Mouse (Mus musculus) hindbrain, embryonic 11.5 days (tissue): ENCODE results near the gene Cpox. TPM values are rescaled to one million over a fixed set of nuclear protein-coding genes. Genes with fewer than 3 reads are reported as not detected.

Experiments used
- ATAC-seq: fragments of 200-750 bp; cut with Nextera tagmentation; 2 replicates; pipeline ENCODE4 v1.8.0; 2017; ENCODE audit warnings: mild to moderate bottlenecking, moderate TSS enrichment, moderate library complexity; ENCODE audit not compliant: low FRiP score
- DNase-seq: peaks from one replicate; pipeline ENCODE4 v3.0.0-alpha.2; 2015; ENCODE audit warnings: low spot score
- H3K27ac ChIP-seq: fragments of 300-500 bp; sonication (generic); 2 replicates; pipeline ENCODE4 v1.5.1; 2014; ENCODE audit warnings: mild to moderate bottlenecking, low read depth, low read length
- H3K27me3 ChIP-seq: fragments of 300-500 bp; sonication (generic); 2 replicates; pipeline ENCODE4 v1.6.1; 2014; ENCODE audit warnings: mild to moderate bottlenecking, low read length, moderate library complexity, mixed read lengths; ENCODE audit not compliant: control insufficient read depth, insufficient read depth
- H3K36me3 ChIP-seq: fragments of 300-500 bp; sonication (generic); 2 replicates; pipeline ENCODE4 v1.6.1; 2014; ENCODE audit warnings: mild to moderate bottlenecking, low read length, moderate library complexity, mixed read lengths; ENCODE audit not compliant: control insufficient read depth, insufficient read depth
- H3K4me1 ChIP-seq: fragments of 300-500 bp; sonication (generic); replicated peaks from 2 replicates; pipeline ENCODE4 v1.6.1; 2014; ENCODE audit warnings: low read length, mixed read lengths; ENCODE audit not compliant: control insufficient read depth, insufficient read depth
- H3K4me2 ChIP-seq: fragments of 300-500 bp; sonication (generic); replicated peaks from 2 replicates; pipeline ENCODE4 v1.6.1; 2014; ENCODE audit warnings: mild to moderate bottlenecking, low read depth, low read length
- H3K4me3 ChIP-seq: fragments of 300-500 bp; sonication (generic); 2 replicates; pipeline ENCODE4 v1.5.1; 2014; ENCODE audit warnings: low read depth, low read length
- H3K9ac ChIP-seq: fragments of 300-500 bp; sonication (generic); 2 replicates; pipeline ENCODE4 v1.6.1; 2014; ENCODE audit warnings: low read depth, low read length
- H3K9me3 ChIP-seq: fragments of 300-500 bp; sonication (generic); 2 replicates; pipeline ENCODE4 v1.6.1; 2016; ENCODE audit warnings: low read length; ENCODE audit not compliant: control insufficient read depth
- WGBS: fragments of 180-500 bp; shearing (Covaris S2); extraction: QIAGEN DNeasy Blood & Tissue Kit; methylation state at CpG from one replicate; pipeline ENCODE4 v1.1.7; 2014; 5-methylcytosine and 5-hydroxymethylcytosine counted together
- polyA plus RNA-seq: library from polyadenylated mRNA; unstranded; fragments of >200 nt; fragmentation: Nextera tagmentation; extraction: Ambion mirVana; gene quantifications from 2 replicates; pipeline ENCODE4 v1.2.1, GENCODE M21; 2014

Gene Cpox
- polyA plus RNA-seq, 1 experiment from 2014 or later = 23.4 TPM

DNA sequence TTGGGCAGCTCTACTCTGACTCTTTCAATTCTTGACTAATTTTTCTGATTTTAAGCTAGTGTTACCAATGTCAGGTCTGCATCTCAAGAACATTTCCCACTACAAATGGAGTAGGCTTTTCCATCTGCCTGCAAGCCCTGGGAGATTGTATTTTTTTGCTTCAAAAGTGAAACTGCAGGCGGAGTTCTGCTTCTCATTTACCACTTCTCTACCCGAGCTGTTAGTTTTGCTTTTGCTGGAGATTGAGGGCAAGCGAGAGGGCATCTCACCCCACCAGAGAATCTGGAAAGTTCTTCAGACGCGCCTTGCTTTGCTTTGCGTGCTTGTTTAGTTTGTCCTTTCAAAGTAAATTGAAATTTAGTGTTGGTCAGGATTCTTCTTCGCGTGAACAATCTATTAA is 42.1 kb downstream of the Cpox start:
- H3K27ac ChIP-seq = no peak overlapping the region
- no peaks in the 10 kb centered on the region for H3K27me3 ChIP-seq
- ATAC-seq = no peak
- H3K4me1 ChIP-seq = no peaks in the 10 kb centered on the region
- no peaks in the 10 kb centered on the region for H3K9me3 ChIP-seq
- no peaks in the 10 kb centered on the region for H3K36me3 ChIP-seq
- H3K4me2 ChIP-seq = no peak overlapping the region
- H3K4me3 ChIP-seq = no peak overlapping the region
- H3K9ac ChIP-seq = no peak overlapping the region
- 78% methylated on average over 8 of the region's 8 CpGs for WGBS
- no peak for DNase-seq

- Histone ChIP-seq H3K27me3 (no peaks in the 10 kb centered on the region), H3K9ac (no peak overlapping the region), H3K4me1 (no peaks in the 10 kb centered on the region), H3K4me2 (no peak overlapping the region), H3K27ac (no peak overlapping the region), H3K9me3 (no peaks in the 10 kb centered on the region), H3K36me3 (no peaks in the 10 kb centered on the region), H3K4me3 (no peak overlapping the region)
- 92% methylated on average over 1 of the region's 1 CpGs for WGBS
- ATAC-seq (no peak), DNase-seq (no peak)
Observed at GRCm38 (mm10) chr16:58713128-58713527, 43.0 kb downstream of the Cpox start.

GRCm38 (mm10) chr16:58715018-58715417 is 44.9 kb downstream of the Cpox start:
- Histone ChIP-seq H3K4me1 (no peaks in the 10 kb centered on the region), H3K36me3 (no peaks in the 10 kb centered on the region), H3K9me3 (no peaks in the 10 kb centered on the region), H3K9ac (no peak overlapping the region), H3K4me2 (no peak overlapping the region), H3K4me3 (no peak overlapping the region), H3K27me3 (no peaks in the 10 kb centered on the region), H3K27ac (no peak overlapping the region)
- WGBS = 68% methylated on average over 4 of the region's 4 CpGs
- DNase-seq = no peak
- no peak for ATAC-seq

DNA sequence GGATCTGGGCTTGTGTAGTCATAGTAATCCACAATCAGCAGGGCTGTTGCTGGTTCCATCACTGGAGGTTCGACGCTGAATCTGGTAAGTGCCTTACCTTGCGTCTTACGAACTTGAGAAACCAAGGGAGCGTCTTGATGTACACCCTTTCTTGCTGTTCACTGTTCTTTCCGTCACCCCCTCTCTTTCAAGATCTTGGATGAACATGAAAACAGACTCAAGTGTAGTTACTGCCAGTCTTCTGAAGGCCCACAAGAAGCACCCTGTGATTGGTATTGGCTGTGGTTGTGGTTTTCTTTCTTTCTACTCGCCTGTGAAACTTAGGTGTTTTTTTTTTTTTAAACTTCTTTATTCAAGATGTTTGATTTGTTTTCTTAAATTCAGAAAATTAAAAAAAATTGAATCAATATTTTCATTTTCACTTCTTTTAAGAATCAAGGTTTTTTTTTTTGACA is 48.6 kb downstream of the Cpox start, which contains the start of gene Gpr15:
Gpr15 (minus strand) TSS at position 405 of the 455 bp plus-strand sequence.
- H3K27me3 ChIP-seq = no peaks in the 10 kb centered on the region
- no peak within 1 kb of the TSS for H3K4me2 ChIP-seq
- H3K36me3 ChIP-seq = no peaks in the 10 kb centered on the region
- DNase-seq = no peak
- H3K4me1 ChIP-seq = no peaks in the 10 kb centered on the region
- H3K9ac ChIP-seq = no peak within 1 kb of the TSS
- WGBS = 90% methylated on average over 7 of the region's 7 CpGs
- H3K9me3 ChIP-seq = no peaks in the 10 kb centered on the region
- no peak for ATAC-seq
- no peak within 1 kb of the TSS for H3K4me3 ChIP-seq
- H3K27ac ChIP-seq = no peak within 1 kb of the TSS

GRCm38 (mm10) chr16:58722292-58722691 is 52.2 kb downstream of the Cpox start:
- H3K27me3 ChIP-seq = no peaks in the 10 kb centered on the region
- no peaks in the 10 kb centered on the region for H3K9me3 ChIP-seq
- WGBS = 88% methylated on average over 2 of the region's 2 CpGs
- H3K4me2 ChIP-seq = no peak overlapping the region
- H3K36me3 ChIP-seq = no peaks in the 10 kb centered on the region
- H3K27ac ChIP-seq = no peak overlapping the region
- H3K4me1 ChIP-seq = no peaks in the 10 kb centered on the region
- H3K4me3 ChIP-seq = no peak overlapping the region
- ATAC-seq (no peak), DNase-seq (no peak)
- no peak overlapping the region for H3K9ac ChIP-seq

DNA sequence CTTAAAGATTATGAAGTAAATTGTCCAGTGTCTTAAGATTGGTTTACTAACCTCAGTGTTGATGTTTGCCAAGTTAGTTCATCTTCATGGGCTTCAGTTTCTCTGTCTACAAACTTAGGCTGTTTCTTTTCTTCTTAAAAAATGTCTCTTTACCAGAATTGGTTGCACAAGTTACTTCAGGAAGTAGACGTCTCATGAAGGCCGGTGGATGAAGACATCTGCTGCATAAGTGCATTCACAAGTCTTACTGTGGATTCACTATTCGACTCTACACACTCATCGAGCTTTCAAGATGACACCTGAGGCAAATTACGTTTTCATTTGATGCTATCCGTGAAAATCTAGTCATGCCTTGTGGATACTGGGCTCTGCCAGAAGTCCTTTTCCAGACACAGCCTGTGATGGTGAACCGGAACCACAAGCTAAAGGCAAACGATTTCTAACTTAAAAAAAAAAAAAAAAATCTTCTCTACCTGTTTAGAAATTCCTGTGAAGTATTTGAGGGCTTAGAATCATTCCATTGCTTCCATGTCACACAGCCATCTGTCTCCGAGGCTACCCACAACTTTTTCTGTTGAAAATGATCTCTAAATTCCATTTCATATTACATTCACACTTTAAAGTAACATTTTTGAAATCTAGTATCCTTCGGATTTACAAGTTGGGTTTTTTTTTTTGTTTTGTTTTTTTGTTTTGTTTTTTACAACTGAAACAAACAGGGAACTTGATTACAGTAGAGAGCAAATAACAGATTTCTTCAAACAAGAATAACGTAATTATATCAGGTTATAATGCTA is 56.8 kb downstream of the Cpox start:
- H3K4me2 ChIP-seq = no peak overlapping the region
- H3K4me1 ChIP-seq = no peaks in the 10 kb centered on the region
- DNase-seq (no peak), ATAC-seq (no peak)
- no peaks in the 10 kb centered on the region for H3K27me3 ChIP-seq
- no peaks in the 10 kb centered on the region for H3K9me3 ChIP-seq
- no peak overlapping the region for H3K9ac ChIP-seq
- no peaks in the 10 kb centered on the region for H3K36me3 ChIP-seq
- H3K4me3 ChIP-seq = no peak overlapping the region
- WGBS = 81% methylated on average over 11 of the region's 11 CpGs
- no peak overlapping the region for H3K27ac ChIP-seq

DNA sequence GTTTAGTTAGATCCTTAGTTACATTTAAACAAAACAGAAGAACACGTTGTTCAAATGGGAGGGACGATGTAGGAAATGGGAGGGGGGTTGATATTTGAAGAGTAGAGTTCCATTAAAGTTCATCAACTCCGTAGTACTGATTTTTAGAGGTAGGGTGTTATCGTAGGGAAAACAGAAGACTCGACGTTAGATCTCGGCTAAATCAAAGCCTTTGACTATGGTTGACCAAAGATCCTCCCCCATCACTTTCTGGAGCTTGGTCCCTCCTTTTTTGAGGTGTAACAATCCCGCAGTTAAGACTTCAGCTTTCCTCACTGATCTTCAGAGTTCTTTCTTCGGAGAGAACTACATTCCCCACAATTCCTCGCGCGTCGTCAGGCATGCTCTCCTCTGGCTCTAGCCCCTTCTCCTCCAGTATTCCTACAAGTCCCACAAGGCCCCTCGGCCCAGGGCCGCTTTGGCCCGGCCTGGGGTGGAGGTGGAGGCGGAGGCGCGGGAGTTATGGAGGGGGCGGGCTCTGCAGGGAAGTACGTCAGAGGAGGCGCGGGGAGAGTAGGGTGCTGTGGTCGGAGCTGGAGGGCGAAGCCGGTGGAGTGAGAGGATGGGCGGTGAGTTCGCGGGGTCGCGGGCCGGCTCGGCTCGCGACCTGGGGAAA is 57.5 kb downstream of the Cpox start, which contains the start of gene Cldnd1:
Cldnd1 (plus strand) TSS at position 434 of the 655 bp plus-strand sequence.
- H3K27me3 ChIP-seq = no peaks in the 10 kb centered on the region
- H3K4me3 ChIP-seq = peak within 1 kb of the TSS; percentile 77
- peak within 1 kb of the TSS; percentile 54 for H3K4me2 ChIP-seq
- 3% methylated on average over 35 of the region's 35 CpGs for WGBS
- H3K4me1 ChIP-seq = no peaks in the 10 kb centered on the region
- H3K27ac ChIP-seq = peak within 1 kb of the TSS; percentile 71; the same call in 1 of the 2 replicates
- no peaks in the 10 kb centered on the region for H3K36me3 ChIP-seq
- H3K9me3 ChIP-seq = no peaks in the 10 kb centered on the region
- ATAC-seq = peak; percentile 100
- H3K9ac ChIP-seq = peak within 1 kb of the TSS; percentile 73
- peak; percentile 96 for DNase-seq

- H3K9ac ChIP-seq = peak overlapping the region; percentile 73
- under 1% methylated on average over 26 of the region's 31 CpGs for WGBS
- no peaks in the 10 kb centered on the region for H3K4me1 ChIP-seq
- H3K27ac ChIP-seq = peak overlapping the region; percentile 71; the same call in 1 of the 2 replicates
- H3K27me3 ChIP-seq = no peaks in the 10 kb centered on the region
- H3K9me3 ChIP-seq = no peaks in the 10 kb centered on the region
- peak; percentile 95 for ATAC-seq
- H3K4me2 ChIP-seq = peak overlapping the region; percentile 54
- no peaks in the 10 kb centered on the region for H3K36me3 ChIP-seq
- no peak for DNase-seq
- H3K4me3 ChIP-seq = peak overlapping the region; percentile 77
Observed at GRCm38 (mm10) chr16:58728176-58728671, 58.1 kb downstream of the Cpox start.
